Mouse (Mus musculus): ENCODE measurements around the gene Tial1.

Gene Tial1

DNA sequence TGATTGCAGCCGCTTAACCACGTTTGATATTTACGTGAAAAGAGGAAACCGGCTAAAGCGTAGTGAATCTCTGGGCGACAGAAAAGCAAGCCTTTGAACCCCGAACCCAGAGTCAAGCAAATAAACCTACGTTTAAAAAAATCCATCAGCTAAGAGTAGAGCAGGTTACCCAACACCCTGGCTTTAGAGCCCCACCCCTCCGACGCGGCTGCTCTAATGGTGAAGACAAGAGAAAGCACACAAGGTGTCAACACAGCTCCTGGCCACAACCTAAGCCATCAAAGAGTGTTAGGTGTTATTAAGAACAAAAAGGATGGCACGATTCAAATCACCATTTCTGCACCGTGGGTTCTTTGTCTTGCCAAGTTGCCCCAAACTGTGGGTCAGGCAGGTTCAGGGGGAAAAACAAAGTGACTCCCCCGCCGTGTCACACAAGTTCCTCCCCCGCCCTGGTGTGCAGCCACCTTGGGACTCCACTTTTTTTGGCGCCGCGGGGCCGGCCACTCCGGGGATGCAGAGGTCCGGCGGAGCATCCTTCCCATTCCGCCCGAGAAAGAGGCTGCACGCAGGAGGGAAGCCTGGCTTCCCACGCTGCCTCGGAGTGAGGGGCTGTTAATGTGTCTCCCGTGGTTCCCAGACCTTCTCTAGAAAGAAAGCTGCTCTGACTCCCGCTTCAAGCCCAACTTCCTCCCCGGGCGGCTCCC, 44.1 kb downstream of the Tial1 start:
- peak; percentile 31 for DNase-seq (ENCODE audit: extremely low read depth, low read depth)

DNA sequence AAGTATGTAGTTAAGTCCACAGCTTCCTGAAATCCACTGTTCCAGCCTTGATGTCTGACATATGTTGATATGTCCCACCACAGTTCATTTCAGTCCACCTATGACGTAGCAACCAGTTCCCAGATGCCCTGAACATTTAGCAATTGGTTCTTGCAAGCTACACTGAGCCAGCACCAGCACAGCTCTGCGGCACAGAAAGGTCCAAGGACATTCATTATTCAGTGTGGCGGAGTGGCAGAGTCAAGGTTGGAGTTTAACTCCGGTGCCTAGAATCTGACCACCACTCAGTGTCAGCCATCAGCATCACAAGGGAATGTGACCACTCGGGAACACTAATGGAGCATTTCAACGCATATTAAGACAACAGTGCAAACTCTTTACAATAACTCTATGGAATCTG, 44.9 kb downstream of the Tial1 start:
- no peak for DNase-seq (ENCODE audit: extremely low read depth, low read depth)

DNA sequence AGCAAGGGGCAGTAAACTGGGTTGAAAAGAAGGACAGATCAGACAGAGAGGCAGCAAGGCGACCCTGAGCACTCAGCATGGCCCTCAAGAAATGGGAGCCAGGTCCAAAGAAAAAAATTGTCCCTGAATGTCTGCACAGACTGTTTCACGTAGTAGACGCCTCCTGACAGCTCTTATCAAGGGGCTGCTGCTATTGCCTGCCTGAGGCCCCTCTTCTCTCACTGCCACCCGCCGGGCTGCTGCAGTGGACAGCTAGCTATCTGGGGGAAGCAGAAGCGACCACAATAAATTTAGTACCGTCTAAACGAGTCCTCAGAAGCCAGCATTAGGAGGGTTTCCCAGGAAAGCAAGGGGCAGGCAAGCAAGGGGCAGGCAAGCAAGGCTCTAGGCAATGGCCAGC, 47.1 kb downstream of the Tial1 start:
- peak; percentile 67 for DNase-seq (ENCODE audit: extremely low read depth, low read depth)

DNA sequence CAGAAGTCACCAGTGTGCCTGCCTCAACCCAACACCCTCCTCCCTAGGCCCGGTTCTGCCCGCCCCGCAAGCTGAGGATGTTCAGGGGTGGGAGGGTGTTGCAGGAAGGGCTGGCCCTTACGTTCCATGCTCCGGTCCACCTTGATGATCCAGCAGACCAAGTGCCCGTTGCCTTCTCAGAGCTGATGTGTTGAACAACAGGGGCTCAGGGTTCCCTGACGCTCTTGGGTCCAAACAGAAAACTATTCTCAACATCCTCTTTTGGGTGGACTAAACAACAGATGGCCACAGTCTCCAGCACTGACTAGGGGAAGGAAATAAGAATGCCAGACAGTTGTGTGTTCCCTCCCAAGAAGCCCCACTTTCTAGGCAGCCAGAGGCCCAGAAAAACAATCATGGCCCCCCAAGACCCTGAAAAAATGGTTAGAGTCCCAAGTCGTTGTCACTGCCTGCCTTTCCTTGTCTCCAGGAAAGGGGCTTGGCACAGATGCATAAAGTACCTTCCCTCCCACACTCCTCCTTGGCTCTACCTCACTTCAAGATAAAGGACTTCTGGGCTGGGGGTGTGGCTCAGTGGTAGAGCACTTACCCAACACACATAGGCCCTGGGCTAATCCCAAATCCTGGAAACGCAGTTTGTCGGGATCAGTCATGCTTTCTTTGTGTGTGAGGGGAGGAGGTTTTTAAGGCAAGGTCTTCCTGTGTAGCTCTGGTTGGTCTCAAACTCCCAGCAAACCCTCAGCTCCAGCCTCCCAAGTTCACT, 49.3 kb downstream of the Tial1 start:
- no peak for DNase-seq (ENCODE audit: extremely low read depth, low read depth)

DNA sequence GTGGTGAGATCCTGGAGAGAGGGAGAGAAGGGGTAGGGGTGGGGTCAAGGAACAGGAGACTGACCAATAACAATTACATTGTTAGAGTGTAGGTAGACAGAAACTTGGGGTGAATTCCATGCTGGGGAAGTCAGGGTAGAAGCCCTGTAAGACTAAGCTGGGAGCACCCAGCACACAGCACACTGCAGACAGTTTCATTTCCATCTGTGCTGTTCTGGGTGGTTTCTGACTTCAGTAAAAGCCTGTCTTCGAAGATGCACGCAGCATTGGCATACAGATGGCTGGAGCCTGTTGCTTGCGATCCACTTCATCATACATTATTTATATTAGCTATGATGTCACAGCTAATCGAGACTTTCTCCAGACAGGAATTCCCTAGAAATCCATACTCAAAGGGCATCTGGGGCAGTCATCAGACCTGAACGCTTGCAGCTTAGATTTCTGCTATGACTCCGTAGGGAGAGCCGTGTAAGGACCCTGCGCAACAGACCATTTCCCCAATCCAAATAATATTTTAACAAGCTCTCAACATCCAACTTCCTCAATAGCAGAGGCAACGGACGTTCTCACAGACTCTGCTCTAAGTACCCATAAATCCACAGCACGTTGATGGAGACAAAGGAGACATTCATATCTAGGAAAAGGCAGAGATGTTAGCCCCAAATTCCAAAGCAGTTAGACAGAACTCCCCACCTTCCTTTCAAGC, 50.7 kb downstream of the Tial1 start:
- no peak for DNase-seq (ENCODE audit: extremely low read depth, low read depth)

DNA sequence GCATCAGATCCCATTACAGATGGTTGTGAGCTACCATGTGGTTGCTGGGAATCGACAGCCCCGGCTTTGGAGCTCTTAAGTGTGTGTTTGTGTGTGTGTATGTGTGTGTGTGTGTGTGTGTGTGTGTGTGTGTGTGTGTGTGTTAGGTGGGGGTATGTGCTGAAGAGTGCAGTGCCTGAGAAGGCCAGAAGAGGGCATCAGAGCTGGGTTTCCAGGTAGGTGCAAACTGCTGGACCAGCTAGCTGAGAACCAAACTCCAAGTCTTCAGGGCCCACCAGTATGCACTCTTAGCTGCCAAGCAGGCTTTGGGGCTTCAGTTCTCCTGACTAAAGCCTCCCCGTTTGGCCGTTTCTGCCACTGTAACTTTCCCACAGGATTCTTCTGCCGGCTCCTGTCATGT, 53.3 kb downstream of the Tial1 start:
- DNase-seq (ENCODE audit: extremely low read depth, low read depth): no peak

DNA sequence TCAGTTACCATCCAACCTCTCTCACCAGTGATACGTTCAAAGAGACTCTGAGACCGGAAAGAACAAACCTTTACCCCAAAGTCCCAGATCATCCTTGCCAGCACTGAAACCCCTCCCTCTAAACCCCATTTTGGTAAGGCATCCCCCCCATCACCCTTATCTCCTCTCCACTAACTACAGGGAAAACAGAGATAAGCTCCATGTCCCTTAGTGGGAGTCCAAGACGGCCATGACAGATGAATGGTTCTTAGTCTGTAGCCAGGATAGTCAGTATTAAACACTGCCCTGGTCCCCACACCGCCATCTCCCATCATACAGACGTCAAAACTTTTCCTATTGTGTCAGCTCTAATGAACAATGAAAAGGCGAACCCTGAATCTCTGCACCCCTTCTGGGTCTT, 57.5 kb downstream of the Tial1 start:
- no peak for DNase-seq (ENCODE audit: extremely low read depth, low read depth)

DNA sequence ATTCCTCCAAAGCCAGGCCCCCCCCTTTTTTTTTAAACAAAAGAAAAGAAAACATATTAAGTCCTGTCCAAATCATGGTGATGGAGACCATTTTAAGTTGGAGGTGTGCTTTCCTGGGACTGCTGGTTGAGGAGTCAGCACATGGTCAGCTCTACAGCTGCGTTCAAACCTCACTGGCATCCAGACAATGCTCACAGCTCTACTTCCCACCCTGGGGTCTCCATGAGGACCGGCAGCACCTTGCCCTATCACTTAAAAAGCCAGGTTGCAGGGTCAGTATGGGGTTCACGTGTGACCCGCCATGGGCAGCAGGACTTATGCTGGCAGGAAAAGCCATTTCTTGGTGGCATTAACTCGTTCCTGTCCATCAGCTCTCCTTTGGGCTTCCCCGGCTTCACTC, 57.9 kb downstream of the Tial1 start:
- DNase-seq (ENCODE audit: extremely low read depth, low read depth): no peak

DNA sequence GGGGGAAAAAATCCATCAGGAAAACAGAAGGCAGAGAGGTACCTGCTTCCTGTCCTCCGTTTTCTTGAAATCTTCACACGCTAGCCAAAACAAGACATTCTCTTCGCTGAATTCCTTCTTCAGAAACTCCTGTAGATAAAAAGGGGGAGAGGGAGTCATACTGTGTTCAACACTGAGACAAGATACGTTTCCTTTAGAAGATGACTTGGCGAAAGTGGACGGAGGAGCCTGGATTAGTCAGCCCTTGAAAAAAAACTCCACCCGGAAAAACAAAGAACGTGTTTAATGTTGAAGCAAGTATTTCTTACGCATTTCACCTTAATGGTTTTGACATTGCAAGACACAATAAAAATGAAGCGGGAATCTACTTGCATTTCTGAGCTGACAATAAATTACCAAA, 58.4 kb downstream of the Tial1 start:
- no peak for DNase-seq (ENCODE audit: extremely low read depth, low read depth)

DNA sequence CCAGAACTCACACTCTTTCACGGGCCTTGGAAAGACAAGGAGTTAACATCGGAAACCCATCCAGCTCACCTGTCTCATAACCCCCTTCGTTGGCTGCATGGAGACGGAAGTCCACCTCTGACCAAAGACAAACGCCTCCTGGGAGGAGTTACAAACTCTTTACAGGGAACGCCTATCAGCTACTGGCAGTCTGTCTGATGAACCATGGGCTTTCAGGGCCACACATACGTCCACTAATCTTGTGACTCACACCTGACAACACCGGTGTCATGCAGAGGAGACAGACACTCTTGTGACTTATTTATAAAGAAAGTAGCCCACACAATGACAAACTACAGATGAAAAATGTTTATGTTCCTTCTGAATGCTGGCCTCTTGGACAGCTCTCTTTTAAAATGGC, 58.9 kb downstream of the Tial1 start:
- DNase-seq (ENCODE audit: extremely low read depth, low read depth): no peak

DNA sequence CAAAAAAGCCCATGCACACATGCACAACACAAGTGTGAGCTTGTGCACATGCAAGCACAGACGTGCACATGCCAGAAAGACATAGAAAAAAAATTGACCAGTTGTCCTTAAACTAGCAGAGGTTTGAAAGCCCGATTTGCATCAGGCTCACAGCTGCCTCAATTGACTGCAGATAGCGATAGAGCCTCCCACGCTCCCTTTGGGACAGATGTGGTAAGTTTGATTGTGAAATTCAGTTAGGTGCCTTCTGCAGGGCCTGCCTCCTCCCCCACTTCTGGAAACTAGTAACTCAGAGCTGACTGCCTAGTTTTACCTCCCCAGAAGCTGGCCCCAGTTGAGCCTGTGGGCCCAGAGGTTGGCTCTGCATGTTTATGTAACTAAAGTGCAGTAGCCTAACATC, 62.9 kb downstream of the Tial1 start:
- no peak for DNase-seq (ENCODE audit: extremely low read depth, low read depth)

DNA sequence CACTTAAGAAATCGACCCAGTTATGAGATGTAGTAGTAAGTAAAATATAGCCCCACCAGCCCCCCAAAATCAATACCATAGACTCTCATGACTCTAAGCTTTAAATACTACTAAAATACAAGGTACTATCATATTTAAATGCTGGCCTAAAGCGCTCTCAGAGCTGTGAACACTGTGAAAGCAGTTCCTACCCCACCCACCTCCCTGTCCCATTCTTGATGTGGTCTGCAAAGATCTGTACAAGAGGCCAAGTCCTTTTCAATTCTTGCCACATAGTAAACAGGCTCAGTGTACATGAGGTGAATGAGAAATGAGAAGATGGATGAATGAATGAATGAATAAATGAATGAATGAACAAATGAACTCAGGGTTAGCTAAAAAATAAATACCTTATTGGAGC, 64.5 kb downstream of the Tial1 start:
- no peak for DNase-seq (ENCODE audit: extremely low read depth, low read depth)

DNA sequence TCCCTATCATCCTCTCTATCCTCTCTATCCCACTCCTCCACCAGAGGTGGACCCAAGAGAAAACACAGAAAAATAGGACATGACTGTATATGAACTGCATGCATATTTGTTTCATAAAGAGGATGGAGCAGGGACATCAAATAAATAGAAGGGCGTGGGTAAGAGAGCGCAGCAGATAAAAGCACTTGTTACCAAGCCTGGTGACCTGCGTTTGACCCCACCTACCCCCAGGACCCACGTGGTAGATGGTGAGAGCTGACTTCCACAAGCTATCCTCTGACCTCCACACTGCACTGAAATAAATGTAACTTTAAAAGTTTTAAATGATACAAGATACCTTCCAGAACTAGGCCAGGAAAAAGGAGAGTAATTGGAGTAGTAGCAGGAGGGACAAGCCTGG, 67.8 kb downstream of the Tial1 start:
- DNase-seq (ENCODE audit: extremely low read depth, low read depth): no peak

DNA sequence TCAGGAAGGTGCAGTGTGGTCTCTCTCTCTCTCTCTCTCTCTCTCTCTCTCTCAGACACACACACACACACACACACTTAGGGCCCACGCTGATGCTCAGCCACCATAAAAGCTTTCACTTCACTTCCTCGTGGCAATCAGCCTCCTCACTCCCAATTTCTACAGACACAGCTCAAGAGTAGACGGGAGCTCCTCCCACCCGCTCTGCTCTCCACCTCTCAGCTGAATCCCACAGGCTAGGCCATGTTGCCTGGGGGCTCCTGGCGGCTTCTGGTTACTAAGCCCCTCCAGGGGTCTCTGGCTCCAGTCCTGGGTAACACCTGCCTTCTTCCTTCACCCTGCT, 68.6 kb downstream of the Tial1 start:
- no peak for DNase-seq (ENCODE audit: extremely low read depth, low read depth)

DNA sequence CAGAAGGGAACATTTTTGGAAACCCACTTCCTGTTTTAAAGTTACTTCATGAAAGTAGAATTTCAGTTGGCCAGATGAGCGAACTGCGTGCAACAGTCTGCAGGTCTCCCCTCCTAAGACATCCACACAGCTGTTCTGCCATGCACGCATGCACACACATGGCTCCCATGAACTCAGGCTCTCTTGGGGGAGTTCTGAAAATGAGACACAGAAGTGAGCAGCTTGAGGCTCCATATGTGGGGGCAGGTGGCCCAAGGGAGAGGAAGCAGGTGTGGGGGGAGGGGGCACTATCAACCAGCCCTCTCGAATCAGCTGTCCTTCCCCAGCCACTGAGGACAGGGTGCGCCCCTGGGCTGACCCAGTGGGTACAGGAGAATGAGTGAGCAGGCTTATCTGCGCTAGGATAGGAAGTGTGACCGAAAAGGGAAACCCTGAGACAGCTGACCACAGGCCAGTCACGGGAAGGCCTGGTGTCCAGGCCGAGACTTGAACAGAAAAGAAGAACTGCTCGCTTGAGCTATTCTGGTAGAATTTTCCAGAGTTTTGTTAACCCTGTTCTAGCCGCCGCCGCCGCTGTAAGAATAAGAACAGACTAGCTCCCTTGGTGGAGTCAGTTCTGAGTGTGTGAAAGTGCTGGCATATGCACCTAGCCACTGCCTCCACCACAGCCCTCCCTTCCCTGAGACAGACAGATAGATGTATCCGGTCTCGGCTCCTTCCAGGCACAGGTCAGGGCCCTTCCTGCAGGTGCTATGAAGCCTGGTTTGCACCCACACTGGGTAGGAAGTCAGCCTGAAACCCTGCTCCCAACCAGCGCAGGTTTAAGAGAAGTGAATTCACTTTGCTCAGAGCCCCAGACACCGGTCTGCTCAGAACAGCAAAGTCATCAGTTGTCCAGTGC, 69.2 kb downstream of the Tial1 start:
- no peak for DNase-seq (ENCODE audit: extremely low read depth, low read depth)

DNA sequence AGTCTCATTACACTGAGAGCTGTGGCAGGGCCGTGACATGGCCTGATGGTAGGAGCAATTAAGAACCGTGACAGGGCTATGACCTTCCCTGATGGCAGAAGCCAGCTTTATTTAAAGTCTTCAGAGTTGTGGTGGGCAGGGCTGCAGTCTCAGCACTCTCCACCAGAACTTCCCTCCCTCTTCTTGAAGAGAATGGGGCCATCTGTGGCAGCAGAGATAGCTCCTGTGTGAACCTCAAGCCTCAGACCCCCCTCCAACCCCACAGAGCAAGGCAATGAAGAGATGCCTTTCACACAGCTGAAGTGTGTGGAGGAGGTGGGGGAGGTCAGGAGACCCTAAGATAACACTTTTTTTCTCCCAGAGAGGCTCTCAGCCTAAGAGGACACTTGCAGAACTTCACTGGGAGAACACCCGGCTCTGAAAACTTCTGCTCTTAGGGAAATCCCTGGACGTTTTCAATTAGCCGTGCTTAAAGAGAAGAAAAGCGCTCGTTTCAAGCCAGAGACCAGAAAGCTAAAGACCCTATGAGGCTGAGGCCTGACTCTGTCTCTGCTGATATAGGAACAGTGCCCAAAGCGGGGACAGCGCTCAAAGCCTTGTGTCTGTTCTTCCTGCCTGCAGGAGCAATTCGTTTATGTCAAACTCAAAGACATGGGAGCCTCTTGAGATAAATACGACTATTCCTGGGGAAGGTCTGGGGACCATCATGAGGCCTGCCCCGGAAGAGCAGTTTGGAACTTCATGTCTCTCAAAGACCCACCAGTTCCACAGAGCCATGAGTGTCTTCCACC, 70.1 kb downstream of the Tial1 start:
- no peak for DNase-seq (ENCODE audit: extremely low read depth, low read depth)
